Mouse (Mus musculus) skeletal muscle tissue, adult 2 months (tissue): ENCODE measurements at regions not wholly inside any gene's neighbourhood (a gene's known extent, or its start where the extent isn't known, plus 50 kb on each side); places are given as distances from the start of the nearest gene placed in this dataset.
A peak's percentile ranks its signal among the peaks of the same experiment; 100 is the strongest.

Experiments
- DNase-seq: peaks from one replicate; pipeline ENCODE4 v3.0.0-alpha.2; 2012; ENCODE audit warnings: low read depth, low spot score

GRCm38 (mm10) chrX:167152611-167153010 is 56.5 kb downstream of the Tmsb4x start:
- DNase-seq = no peak

GRCm38 (mm10) chrX:167151341-167151740 is 57.8 kb downstream of the Tmsb4x start:
- DNase-seq = peak; percentile 16

- DNase-seq = no peak
These were observed 59.7 kb downstream of the Tmsb4x start for GRCm38 (mm10) chrX:167149400-167149799.

GRCm38 (mm10) chrX:167146513-167147360 is 62.4 kb downstream of the Tmsb4x start:
- DNase-seq = no peak

- no peak for DNase-seq
These were observed 63.5 kb downstream of the Tmsb4x start for GRCm38 (mm10) chrX:167145508-167146182.

- no peak for DNase-seq
These were observed 70.0 kb downstream of the Tmsb4x start for GRCm38 (mm10) chrX:167139110-167139509.

GRCm38 (mm10) chrX:167134250-167134649 is 74.9 kb downstream of the Tmsb4x start:
- DNase-seq = no peak

GRCm38 (mm10) chrX:167132989-167133395 is 76.1 kb downstream of the Tmsb4x start:
- no peak for DNase-seq

- DNase-seq = no peak
These were observed 77.8 kb downstream of the Tmsb4x start for GRCm38 (mm10) chrX:167131317-167131716.

- no peak for DNase-seq
These were observed 78.5 kb downstream of the Tmsb4x start for GRCm38 (mm10) chrX:167130601-167131000.

- no peak for DNase-seq
These were observed 89.8 kb downstream of the Tmsb4x start for GRCm38 (mm10) chrX:167119288-167119687.

GRCm38 (mm10) chrX:167115096-167115495 is 94.0 kb downstream of the Tmsb4x start:
- no peak for DNase-seq

- DNase-seq = no peak
These were observed 97.8 kb downstream of the Tmsb4x start for GRCm38 (mm10) chrX:167111059-167111871.

GRCm38 (mm10) chrX:167108356-167108755 is 100.8 kb downstream of the Tmsb4x start:
- DNase-seq = no peak

- DNase-seq = no peak
These were observed 101.6 kb downstream of the Tmsb4x start for GRCm38 (mm10) chrX:167107469-167107868.

- no peak for DNase-seq
These were observed 103.1 kb downstream of the Tmsb4x start for GRCm38 (mm10) chrX:167105931-167106417.

- DNase-seq = no peak
These were observed 103.8 kb downstream of the Tmsb4x start for GRCm38 (mm10) chrX:167105354-167105753.

- no peak for DNase-seq
These were observed 104.9 kb downstream of the Tmsb4x start for GRCm38 (mm10) chrX:167104247-167104621.

GRCm38 (mm10) chrX:167103501-167104246 is 105.4 kb downstream of the Tmsb4x start:
- no peak for DNase-seq

GRCm38 (mm10) chrX:167101929-167102328 is 107.2 kb downstream of the Tmsb4x start:
- DNase-seq = no peak

- DNase-seq = no peak
These were observed 109.7 kb downstream of the Tmsb4x start for GRCm38 (mm10) chrX:167099411-167099810.
